Mouse (Mus musculus): ENCODE measurements around the gene Usp38.

The Usp38 gene

DNA sequence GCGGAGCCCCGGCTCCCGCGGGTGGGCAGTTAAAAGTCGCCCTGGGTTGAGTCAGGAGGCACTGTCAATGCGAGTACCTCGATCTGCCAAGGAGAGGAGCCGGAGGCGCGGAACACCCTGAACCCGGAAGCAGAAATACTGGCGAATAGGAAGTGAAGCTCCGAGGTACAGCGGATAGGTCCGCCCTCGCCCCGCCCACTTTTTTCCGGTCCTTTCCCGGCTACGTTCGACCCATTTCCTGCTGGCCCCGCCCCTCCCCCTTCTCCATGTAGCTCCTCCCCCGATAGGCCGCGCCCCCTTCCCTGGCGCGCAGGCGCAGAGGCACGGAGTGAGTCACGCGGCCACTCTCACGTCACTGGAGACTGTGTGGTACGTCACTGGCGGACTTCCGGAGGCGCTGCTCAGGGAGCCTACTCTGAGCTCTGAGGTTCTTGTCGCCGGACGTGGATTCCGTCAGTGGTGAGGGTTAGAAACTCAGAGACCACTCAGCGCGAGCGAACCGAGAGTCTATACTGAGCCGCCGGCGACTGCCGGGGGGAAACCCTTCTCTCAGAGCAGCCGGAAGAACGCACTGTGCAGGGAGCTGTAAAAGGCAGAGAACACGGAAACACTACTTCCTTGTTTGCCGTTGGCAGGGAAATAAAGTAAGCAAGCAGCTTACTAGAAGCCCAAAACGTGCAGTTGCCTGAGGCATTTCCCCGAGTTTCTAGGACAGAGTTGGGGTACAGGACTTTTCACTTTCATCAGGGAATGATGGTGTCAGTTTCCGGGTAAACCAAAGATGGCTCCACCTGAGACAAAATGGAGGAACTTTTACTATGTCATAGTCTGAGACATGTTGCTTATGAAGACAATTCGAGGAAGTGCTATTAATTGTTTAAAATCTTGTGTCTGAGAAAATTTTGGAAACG, at the start of gene Usp38:
Gene Usp38, minus strand, starts transcription at position 140 of the 911 bp plus-strand sequence.
- DNase-seq (ENCODE audit: low read depth, low spot score), result peak; percentile 100

GRCm38 (mm10) chr8:81062566-81062965, 47.8 kb upstream of the Usp38 start:
- no peak for DNase-seq (ENCODE audit: low read depth, low spot score)

DNA sequence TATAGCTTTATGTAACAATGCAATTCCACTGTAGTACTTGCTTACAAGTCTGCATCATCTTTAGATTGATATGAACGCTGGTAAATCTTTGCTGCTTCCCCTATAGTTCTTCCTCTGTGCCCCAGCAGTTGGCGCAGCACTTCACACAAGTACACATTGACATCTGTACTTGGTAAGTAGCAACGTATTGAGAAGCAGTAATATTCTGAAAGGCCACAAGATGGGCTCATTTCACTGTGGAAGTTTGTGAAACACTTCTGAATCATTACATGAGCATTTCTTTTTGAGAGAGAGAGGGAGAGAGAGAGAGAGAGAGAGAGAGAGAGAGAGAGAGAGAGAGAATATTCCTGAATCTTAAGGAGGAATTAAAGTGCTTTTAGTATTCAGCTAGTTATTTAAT, 47.2 kb upstream of the Usp38 start:
- DNase-seq (ENCODE audit: low read depth, low spot score), result peak; percentile 38

GRCm38 (mm10) chr8:81044201-81044600, 29.5 kb upstream of the Usp38 start:
- no peak for DNase-seq (ENCODE audit: low read depth, low spot score)

DNA sequence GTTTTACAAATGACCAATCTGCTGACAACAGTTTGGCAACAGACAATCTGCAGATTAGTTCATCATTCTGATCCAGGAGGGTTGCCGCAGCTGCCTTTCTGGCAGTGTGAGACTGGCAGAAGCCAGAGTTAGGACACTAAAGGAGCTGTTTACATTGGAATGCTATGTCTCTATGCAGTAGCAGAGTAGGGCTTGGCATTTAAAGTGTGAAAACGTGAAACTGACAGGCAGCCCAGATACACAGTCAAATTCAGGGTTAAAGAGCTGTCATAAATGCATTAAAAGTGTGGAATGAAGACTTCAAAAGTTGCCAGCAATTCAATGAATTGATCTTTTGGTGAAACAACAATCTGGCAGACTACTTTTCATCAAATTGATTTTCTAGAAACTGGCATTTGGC, 13.3 kb upstream of the Usp38 start:
- DNase-seq (ENCODE audit: low read depth, low spot score), result no peak

DNA sequence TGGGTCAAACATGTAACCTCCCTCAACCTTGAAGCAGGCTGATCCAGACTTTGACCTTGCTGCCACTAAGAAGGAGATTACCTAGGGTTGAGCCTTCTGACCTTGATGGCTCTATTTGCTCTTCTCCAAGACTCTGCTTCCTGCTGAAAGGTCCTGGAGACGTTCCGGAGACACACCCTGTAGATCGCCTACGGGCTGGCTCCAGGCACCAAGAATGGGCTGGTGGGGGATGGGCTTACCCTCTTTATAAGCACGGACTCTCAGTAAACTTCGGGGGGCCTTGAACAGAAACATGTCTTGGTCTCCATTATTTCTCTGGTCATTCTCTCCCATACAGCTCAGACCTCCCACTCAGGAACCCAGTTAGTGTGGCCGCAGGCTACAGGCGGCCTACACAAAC, 2.8 kb upstream of the Usp38 start:
- peak; percentile 90 for DNase-seq (ENCODE audit: low read depth, low spot score)

GRCm38 (mm10) chr8:81013811-81014530, 757 bp downstream of the Usp38 start:
- peak; percentile 11 for DNase-seq (ENCODE audit: low read depth, low spot score)

DNA sequence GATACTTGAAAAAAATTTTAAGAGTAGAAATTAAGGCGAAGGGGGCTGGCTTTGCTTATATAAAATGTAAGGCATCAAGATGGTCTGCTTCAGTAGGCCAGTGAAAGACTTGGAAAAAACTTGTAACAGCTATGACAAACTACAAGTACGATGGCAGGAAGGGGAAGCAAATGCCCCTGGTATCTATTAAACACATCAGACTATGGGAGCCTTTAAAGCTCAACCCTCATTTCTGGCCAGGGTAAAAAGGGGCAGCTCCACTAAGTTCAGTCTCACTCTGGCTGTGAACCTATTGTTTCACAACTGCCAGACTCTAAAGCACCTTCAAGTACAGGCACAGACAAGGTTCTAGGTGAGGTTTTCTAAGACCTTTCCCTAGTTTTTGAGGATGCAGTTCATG, 2.0 kb downstream of the Usp38 start:
- DNase-seq (ENCODE audit: low read depth, low spot score), result no peak

DNA sequence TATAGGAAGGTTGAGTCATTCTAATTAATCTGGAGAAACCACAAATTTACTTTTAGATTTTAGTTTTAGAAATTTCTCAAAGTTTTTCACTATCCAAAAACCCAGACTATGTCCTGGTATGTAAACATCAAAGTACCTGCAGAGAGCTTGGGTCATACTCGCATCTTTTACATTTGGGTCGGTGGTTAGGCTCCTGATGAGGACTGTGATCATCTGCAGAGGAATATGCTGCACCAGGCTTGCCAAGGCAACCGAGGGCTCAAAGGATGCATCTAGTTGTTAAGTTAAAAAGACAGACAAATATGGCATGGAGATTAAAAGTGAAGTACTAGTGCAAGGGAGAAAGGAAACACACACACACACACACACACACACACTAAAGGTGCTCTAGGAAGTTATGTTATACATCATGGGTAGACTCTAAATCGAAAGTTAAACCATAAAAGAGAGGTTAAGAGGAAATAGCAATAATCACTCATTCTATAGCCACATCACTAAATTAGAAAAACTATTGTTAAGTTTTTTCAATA, 2.6 kb downstream of the Usp38 start:
- DNase-seq (ENCODE audit: low read depth, low spot score), result no peak

GRCm38 (mm10) chr8:81010386-81010785, 4.3 kb downstream of the Usp38 start:
- no peak for DNase-seq (ENCODE audit: low read depth, low spot score)

- no peak for DNase-seq (ENCODE audit: low read depth, low spot score)
Measured at GRCm38 (mm10) chr8:81005114-81005513, 9.6 kb downstream of the Usp38 start.

DNA sequence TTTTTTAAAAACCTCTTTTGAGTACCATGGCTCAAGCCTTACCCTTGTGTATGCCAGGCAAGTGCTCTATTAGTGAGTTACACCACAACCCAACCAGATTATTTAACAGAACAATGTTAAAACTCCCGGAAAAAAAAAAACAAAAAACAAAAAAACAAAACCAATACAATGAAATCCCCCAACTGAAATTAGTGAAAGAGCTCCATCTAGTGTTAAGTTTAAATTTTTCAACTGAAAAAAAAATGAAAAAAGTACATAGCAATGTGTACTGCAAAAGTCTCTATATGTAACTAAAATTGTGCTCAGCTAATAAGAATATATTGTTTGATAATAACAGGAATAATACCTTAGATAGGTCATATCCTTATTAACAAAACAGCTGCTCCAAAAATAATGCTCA, 18.1 kb downstream of the Usp38 start:
- no peak for DNase-seq (ENCODE audit: low read depth, low spot score)

- DNase-seq (ENCODE audit: low read depth, low spot score), result peak; percentile 69
Measured at GRCm38 (mm10) chr8:80991937-80992336, 22.8 kb downstream of the Usp38 start.

GRCm38 (mm10) chr8:80982829-80983228, 31.9 kb downstream of the Usp38 start:
- DNase-seq (ENCODE audit: low read depth, low spot score), result no peak

- no peak for DNase-seq (ENCODE audit: low read depth, low spot score)
Measured at GRCm38 (mm10) chr8:80981696-80982095, 33.0 kb downstream of the Usp38 start.

- no peak for DNase-seq (ENCODE audit: low read depth, low spot score)
Measured at GRCm38 (mm10) chr8:80980063-80980462, 34.7 kb downstream of the Usp38 start.

DNA sequence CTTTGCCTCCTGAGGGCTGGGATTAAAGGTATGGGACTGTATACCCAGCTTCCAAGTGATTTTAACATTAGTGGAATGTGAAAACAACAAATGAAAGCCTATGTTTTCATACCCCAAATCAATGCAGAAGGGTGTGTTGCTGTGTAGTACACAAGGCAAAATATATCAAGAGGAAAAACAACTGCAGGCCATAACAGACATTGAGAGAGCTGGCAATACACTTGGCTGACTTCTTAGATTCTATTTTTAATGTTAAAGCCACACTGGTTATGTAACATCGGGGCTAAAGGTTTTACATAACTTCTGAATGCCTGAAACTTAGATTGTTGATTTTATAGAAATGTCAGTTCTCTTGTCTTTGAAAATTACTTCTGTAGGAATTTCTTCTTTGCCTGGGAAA, 37.5 kb downstream of the Usp38 start:
- no peak for DNase-seq (ENCODE audit: low read depth, low spot score)

- no peak for DNase-seq (ENCODE audit: low read depth, low spot score)
Measured at GRCm38 (mm10) chr8:80971150-80971549, 43.6 kb downstream of the Usp38 start.

GRCm38 (mm10) chr8:80970000-80970685, 44.6 kb downstream of the Usp38 start:
- no peak for DNase-seq (ENCODE audit: low read depth, low spot score)

- no peak for DNase-seq (ENCODE audit: low read depth, low spot score)
Measured at GRCm38 (mm10) chr8:80969423-80969822, 45.3 kb downstream of the Usp38 start.

DNA sequence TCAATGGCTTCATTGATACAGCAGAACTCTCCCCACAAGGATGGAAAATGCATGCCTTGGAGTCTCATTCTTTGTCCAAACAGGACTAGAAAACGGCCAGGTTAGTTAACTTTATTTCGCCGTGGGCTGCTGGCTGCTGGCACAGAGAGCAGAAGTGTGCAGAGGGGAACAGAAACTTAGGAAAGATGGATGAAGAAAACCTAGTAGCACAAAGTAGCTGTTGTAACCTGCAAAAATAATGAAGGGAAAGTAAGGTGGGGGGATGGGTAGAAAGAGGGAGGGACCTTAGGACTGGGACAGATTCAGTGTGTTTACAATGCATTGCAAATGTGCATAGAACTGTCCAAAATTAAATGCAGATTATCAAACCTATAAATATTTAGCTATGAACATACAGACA, 51.6 kb downstream of the Usp38 start:
- DNase-seq (ENCODE audit: low read depth, low spot score), result no peak

DNA sequence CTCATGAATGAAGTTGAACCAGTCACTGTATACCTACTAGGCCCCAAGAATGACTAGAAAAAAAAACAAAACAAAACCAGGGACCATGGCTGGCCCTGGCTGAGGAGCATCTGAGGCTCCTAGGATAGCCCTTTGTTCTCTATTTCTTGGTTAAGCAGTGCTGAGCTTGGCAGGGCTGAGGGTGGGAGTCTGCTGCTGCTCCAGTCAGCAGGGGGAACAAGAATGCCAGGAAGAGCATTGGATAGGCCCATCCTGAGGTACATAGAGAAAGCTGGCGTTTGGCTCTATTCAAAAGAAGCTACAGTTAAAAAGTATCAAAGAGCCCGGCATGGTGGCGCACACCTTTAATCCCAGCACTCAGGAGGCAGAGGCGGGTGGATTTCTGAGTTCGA, 52.1 kb downstream of the Usp38 start:
- DNase-seq (ENCODE audit: low read depth, low spot score), result no peak

Measured in ES-CJ7 (cell line).